Mouse (Mus musculus): ENCODE measurements around the gene Pdpr.
"Not testable (repeated sequence)": the region's sequence is repeated elsewhere in the genome, so short reads cannot be mapped to it uniquely, and the experiment has no call there.

Pdpr gene

GRCm38 (mm10) chr8:111091706-111092105 lies 2.7 kb upstream of the Pdpr start:
- DNase-seq: no peak

- DNase-seq: not testable (repeated sequence)
Measured at GRCm38 (mm10) chr8:111092326-111092725, 2.1 kb upstream of the Pdpr start, which contains the start of gene Clec18a. Gene Clec18a, minus strand, starts transcription at chr8:111092426.

- DNase-seq: peak; percentile 40
Measured at GRCm38 (mm10) chr8:111094719-111095302, 381 bp downstream of the Pdpr start.

GRCm38 (mm10) chr8:111114891-111115290 lies 20.5 kb downstream of the Pdpr start:
- no peak for DNase-seq

GRCm38 (mm10) chr8:111119481-111119880 lies 25.1 kb downstream of the Pdpr start:
- DNase-seq: no peak

GRCm38 (mm10) chr8:111130756-111131155 lies 36.3 kb downstream of the Pdpr start:
- DNase-seq: no peak

- no peak for DNase-seq
Measured at GRCm38 (mm10) chr8:111142521-111142920, 48.1 kb downstream of the Pdpr start.

GRCm38 (mm10) chr8:111144901-111145459 lies 50.5 kb downstream of the Pdpr start:
- DNase-seq: peak; percentile 33

GRCm38 (mm10) chr8:111145460-111146012 lies 51.1 kb downstream of the Pdpr start:
- peak; percentile 98 for DNase-seq

- peak; percentile 15 for DNase-seq
Measured at GRCm38 (mm10) chr8:111155721-111156436, 61.4 kb downstream of the Pdpr start.

GRCm38 (mm10) chr8:111157617-111158016 lies 63.2 kb downstream of the Pdpr start:
- DNase-seq: peak; percentile 80

GRCm38 (mm10) chr8:111171661-111172060 lies 77.2 kb downstream of the Pdpr start:
- DNase-seq: no peak

GRCm38 (mm10) chr8:111185472-111185947 lies 91.1 kb downstream of the Pdpr start:
- DNase-seq: peak; percentile 73

Measured in kidney, postnatal 10 days (tissue).